Mouse (Mus musculus) C2C12 (cell line): ENCODE measurements around the gene Fbxl14.

Experiments
- CEBPB ChIP-seq: IDR thresholded peaks from one replicate; pipeline ENCODE4 v1.6.1; 2011; ENCODE audit warnings: low read depth, mild to moderate bottlenecking, control low read depth, moderate library complexity
- CTCF ChIP-seq: IDR thresholded peaks from one replicate; pipeline ENCODE4 v1.5.1; 2011; ENCODE audit not compliant: control insufficient read depth, insufficient read depth, insufficient read length
- FOSL1 ChIP-seq: IDR thresholded peaks from one replicate; pipeline ENCODE4 v1.8.0; 2011; ENCODE audit warnings: mild to moderate bottlenecking, low read length; ENCODE audit not compliant: poor library complexity, insufficient read depth, severe bottlenecking
- MAX ChIP-seq: IDR thresholded peaks from one replicate; pipeline ENCODE4 v1.6.1; 2011; ENCODE audit warnings: mild to moderate bottlenecking, control low read depth
- MYOG ChIP-seq: IDR thresholded peaks from one replicate; pipeline ENCODE4 v1.6.1; 2011; ENCODE audit not compliant: control insufficient read depth, insufficient read length; ENCODE audit errors: extremely low read depth
- USF1 ChIP-seq: IDR thresholded peaks from one replicate; pipeline ENCODE4 v1.6.1; 2011; ENCODE audit warnings: low read depth, mild to moderate bottlenecking, control low read depth, moderate library complexity

DNA sequence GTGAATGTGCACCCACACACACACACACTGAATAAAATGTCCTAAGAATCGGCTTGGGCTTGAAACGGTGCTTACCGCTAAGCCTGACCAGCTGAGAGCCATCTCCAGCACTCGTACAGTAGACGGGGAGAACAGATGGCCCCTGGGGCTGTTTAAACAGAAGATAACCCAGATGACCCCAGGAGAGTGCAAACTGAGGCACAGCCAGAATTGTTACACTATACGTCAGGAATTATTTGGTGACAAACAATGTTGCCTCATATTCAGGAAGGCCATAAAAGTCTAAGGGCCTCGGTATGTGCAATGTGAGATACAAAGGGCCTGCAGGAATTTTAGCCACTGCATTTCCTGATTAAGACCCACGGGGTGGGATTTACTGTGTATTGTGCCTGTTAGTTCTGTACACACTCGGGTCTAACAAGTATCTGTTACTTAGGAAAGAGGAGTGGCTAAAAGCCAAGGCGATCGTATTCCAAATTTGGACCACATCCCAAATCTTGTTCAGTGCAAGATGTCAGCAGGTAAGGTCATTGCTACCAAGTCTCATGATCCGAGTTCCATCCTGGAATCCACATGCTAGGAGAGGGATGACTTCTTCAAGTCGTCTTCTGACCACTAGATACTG lies 1.7 kb upstream of the Fbxl14 start:
- TF ChIP-seq CTCF (no peak), FOSL1 (no peak), MYOG (no peak), MAX (no peak), CEBPB (peak; percentile 25), USF1 (no peak)
